Mouse (Mus musculus) mouse embryonic stem cell (cell line): ENCODE measurements around the gene Gm21954.

Source experiments
- in situ Hi-C, 2 experiments: fragments of 300-500 bp; cut with MboI; formaldehyde crosslinking; loops; 1 replicate in 1 of 2; 3 replicates in 1 of 2; pipeline ENCODE4 v1.14.3; 2019 to 2020; ENCODE audit warnings: low sequenced_read_pairs in 2 of 2, low pct_unique_long_range_greater_than_20kb in 1 of 2, mixed read lengths in 1 of 2; ENCODE audit not compliant: unreplicated experiment in 1 of 2

Gm21954 gene

GRCm38 (mm10) chr3:55472110-55472509 is at the start of gene Gm21954:
Gene Gm21954 (minus strand): TSS chr3:55472210.
- in situ Hi-C loops, result no loop called here

GRCm38 (mm10) chr3:55521776-55522175 is 49.8 kb upstream of the Gm21954 start:
- in situ Hi-C loops, result no loop called here

DNA sequence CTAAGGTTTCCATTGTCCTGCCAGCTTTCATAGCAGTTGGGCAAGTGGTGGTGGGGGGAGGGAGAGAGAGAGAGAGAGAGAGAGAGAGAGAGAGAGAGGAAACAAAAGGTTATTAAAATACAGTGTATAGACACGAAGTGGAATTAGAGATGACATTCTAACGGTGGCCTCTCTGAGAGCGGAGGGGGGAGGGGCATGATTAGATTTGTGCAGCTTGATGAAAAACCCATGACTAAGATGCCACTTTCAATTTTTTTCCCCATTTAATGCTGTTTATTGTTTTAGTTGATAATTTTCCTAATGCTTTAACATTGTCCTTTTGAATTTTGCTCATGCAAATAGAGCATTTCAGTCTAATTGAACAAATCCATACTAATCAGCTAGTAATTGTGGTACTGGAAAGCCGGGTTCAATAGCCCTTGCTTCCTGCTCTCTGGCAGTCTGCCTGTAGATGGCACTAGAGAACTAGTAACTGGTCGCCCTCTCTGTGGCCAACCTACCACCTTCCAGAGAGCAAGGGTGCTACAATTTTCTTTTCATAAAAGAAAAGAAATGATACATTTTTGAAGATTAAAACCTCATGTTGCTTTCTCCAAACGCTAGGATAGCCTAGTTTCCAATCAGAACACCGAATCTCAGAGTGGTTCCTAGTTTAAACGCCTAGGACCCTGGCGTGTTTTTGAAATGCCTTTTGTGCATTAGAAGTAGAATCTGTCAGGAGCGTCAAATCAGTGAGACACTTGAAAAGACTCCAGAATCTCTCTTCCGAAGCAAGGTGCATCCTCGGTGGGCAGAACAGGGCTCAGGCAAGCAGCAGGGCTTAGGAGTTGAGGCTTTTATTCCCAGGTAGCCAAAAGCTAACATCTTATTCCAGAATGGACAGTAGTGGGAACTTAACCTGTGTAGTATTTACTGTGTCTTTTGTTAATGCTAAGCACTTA is 48.5 kb upstream of the Gm21954 start:
- in situ Hi-C loops, result no loop called here

- in situ Hi-C loops, result no loop called here
Measured at GRCm38 (mm10) chr3:55517454-55518014, 45.5 kb upstream of the Gm21954 start.

- in situ Hi-C loops, result no loop called here
Measured at GRCm38 (mm10) chr3:55515966-55516365, 44.0 kb upstream of the Gm21954 start.

DNA sequence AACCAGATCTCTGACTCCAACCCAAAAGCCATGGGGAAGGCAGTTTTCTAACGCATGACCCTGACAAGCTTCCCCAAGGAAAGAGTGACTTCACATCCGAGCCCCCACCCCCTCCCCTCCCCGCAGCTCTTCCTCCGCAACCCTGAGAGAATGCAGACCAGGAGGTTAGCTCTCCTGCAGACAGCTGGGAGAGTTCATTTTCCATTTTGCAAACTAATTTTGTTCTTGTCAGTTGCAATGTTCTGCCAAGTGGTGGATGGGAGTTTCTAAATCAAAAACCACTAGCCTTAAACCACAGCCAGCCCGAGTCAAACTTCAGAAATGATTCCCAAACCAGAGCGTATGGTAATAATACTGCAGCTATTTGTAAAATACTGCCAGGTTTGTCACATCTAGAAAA is 39.6 kb upstream of the Gm21954 start:
- in situ Hi-C loops, result no loop called here

GRCm38 (mm10) chr3:55510198-55510597 is 38.2 kb upstream of the Gm21954 start:
- in situ Hi-C loops, result no loop called here

- in situ Hi-C loops, result no loop called here
Measured at GRCm38 (mm10) chr3:55499298-55499697, 27.3 kb upstream of the Gm21954 start.

GRCm38 (mm10) chr3:55496462-55496941 is 24.5 kb upstream of the Gm21954 start:
- in situ Hi-C loops, result no loop called here

DNA sequence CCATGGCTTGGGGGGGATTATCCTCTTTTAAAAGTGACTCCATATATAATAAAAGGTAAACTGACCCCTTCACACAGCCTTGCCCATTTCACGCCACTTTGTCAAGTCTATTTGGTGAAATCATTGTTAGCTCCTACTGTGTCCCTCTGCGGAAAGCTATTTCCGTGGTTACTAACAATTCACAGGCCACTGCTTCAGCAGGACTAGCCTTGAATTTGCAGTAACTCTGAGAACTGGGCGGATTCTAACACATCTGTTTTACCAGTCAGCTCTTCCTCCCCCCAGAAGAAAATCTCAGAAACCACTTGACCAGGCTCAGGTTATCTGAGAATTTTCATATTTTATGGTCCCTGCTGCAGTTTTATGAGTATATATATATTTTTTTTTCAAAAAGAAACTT is 23.9 kb upstream of the Gm21954 start:
- in situ Hi-C loops, result no loop called here

DNA sequence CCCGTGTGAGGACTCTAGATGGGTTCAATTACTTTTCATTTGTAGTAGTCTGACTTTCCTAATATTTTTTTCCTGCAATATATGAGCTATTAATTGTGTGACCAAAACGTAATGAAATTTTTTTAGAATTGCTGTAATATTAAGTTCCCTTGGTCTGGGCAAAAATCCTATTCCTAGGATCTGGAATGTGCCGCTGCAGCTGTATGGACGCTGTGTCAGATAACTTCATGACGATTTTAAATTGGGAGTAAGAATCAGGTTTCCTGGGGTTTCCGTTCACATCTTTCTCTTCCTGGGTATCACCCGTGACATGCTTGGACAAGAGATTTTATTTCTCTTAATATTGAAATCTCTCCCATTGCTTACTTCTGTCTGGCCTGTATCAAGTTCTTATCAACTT is 23.2 kb upstream of the Gm21954 start:
- in situ Hi-C loops, result no loop called here

- in situ Hi-C loops, result no loop called here
Measured at GRCm38 (mm10) chr3:55494348-55494747, 22.3 kb upstream of the Gm21954 start.

DNA sequence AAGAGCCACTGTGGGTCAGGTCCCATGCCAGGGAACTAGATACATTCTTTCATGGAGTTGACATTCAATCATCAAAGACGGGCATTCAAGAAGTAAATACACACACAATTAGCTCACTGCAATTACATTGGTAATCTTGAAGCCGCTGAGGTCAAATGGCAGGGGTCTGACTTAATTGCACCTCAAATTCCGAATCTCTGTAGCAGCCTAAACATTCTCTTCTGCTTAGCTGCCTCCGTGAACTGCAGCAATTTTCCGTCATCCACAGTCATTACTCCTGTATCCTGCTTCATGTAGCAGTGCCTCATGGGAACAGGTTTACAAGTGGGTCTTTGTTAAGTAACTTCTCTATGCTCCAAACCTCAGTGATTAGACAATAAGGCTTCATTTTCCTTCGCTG is 20.0 kb upstream of the Gm21954 start:
- in situ Hi-C loops, result no loop called here

DNA sequence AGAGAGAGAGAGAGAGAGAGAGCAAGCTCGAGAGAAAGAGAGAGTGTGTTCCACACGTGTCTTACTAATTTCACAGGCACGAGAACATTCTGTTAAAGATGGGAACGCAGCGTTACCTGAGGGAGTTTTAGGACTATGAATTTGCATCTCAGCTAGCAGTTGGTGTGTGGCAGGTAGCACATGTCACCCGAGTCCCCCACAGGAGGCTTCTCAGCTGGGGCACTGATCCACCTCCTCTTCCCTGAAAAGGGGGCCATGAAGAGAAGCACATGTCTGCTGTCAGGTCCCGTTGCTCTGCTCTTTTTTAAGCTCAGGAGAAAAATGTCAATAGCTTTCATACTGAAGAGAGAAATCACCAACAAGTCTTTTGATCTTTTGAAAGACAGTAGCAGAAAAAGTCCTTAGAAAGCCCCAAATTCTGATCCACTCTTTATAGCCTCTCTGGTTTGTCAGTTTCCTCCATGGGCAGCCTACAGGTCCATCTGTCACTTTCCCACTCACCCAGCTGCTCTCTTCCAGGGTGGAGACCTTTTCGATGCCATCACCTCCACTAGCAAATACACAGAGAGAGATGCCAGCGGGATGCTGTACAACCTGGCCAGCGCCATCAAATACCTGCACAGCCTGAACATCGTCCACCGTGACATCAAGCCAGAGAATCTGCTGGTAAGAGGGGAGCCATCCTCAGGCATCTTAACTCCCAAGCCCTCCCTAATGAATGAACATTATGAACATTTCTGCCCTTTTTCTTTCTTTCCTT is 17.4 kb upstream of the Gm21954 start:
- in situ Hi-C loops, result no loop called here

- in situ Hi-C loops, result no loop called here
Measured at GRCm38 (mm10) chr3:55483328-55483727, 11.3 kb upstream of the Gm21954 start.

- in situ Hi-C loops, result no loop called here
Measured at GRCm38 (mm10) chr3:55481140-55481539, 9.1 kb upstream of the Gm21954 start.

- in situ Hi-C loops, result no loop called here
Measured at GRCm38 (mm10) chr3:55479306-55479705, 7.3 kb upstream of the Gm21954 start.

DNA sequence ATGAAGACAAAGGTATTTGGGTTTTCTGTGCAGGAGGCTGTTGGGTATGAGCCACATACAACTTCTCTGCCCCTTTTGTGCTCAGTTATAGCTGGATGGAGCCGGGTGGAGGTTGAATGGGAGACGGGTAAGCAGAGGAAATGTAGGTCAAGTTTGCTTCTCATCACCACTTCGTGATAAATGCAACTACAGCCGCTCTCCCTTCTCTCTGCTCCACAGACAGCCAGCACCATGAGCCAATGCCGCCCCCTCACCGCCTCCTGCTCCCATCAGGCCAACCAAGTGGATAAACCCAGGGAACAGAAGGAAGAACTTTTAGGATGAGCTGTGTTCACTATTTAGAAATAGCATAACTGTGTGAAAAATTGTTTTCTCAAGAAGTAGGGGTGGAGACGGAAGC is 4.7 kb upstream of the Gm21954 start:
- in situ Hi-C loops, result no loop called here

DNA sequence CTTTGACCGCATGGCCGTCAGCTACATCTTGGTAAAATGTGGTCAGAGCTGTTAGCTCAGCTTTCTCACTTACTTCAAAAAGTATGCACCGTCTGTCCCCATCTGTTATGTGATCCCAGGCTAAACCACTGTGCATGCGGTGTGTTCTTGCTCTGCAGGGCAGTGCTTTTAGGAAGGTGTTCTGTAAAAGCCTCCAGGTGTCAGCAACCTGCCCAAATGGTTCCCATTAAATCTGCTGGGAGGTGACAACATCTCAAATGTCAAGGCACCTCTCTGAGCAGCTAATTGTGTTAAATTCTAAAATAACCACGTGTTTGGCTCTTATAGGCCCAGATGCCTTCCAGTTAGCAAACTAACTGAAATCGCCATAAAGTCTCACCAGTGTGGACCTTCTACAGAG is 1.1 kb upstream of the Gm21954 start:
- in situ Hi-C loops, result no loop called here
